Mouse (Mus musculus) embryonic stem cell, embryonic (primary cell): ENCODE data around the gene Cdk11b.

Experiments
- CTCF ChIA-PET, 4 experiments: fragments of 300-600 bp in 2 of 4; fragments of 350-600 bp in 2 of 4; sonication (Branson Sonifier 250); formaldehyde crosslinking; loops; one replicate each; lab custom pipeline; 2022; ENCODE audit warnings: inconsistent platforms in 2 of 4; lab: Charles Lee
- POLR2A ChIA-PET, 4 experiments: fragments of 300-600 bp in 2 of 4; fragments of 350-600 bp in 2 of 4; sonication (Branson Sonifier 250); formaldehyde crosslinking; loops; one replicate each; lab custom pipeline; 2022; ENCODE audit warnings: antibody characterized with exemption in 4 of 4, inconsistent platforms in 1 of 4; lab: Charles Lee

Cdk11b gene

GRCm38 (mm10) chr4:155599901-155600825, 24.5 kb upstream of the Cdk11b start:
- POLR2A ChIA-PET, result interaction anchor here in 3 of 4 experiments (0.6 to 2.5 kb wide), 22 partner anchors 9 to 224 kb away, joined by 3 to 20 read pairs (median 4); partner anchors contain the start of genes Cdk11b (in 1 of the 3), Mib2 (in 1 of the 3), Ssu72 (in 1 of the 3) and Tmem52 (in 1 of the 3)
- CTCF ChIA-PET, result no interaction called here

GRCm38 (mm10) chr4:155601091-155601996, 23.3 kb upstream of the Cdk11b start, which contains the start of gene Slc35e2:
Gene Slc35e2 (plus strand): TSS chr4:155601416.
- ChIA-PET CTCF (interaction anchor here in 3 of 4 experiments (0.6 to 1.3 kb wide), 3 partner anchors 120 to 583 kb away, joined by 3 to 5 read pairs (median 3); no protein-coding TSS in a partner anchor), POLR2A (interaction anchor here (0.5 to 1.8 kb wide), 53 partner anchors 8 to 665 kb away, joined by 3 to 10 read pairs (median 4); partner anchors contain the start of genes Mib2 (in 2 of the 4), Cdk11b (in 1 of the 4), Gm10563 (in 1 of the 4) and Ssu72 (in 1 of the 4))

GRCm38 (mm10) chr4:155601997-155602456, 22.6 kb upstream of the Cdk11b start:
- ChIA-PET POLR2A (interaction anchor here (0.5 to 1.8 kb wide), 38 partner anchors 10 to 666 kb away, joined by 3 to 10 read pairs (median 4); partner anchors contain the start of genes Mib2 (in 2 of the 4), Cdk11b (in 1 of the 4) and Gm10563 (in 1 of the 4)), CTCF (interaction anchor here in 3 of 4 experiments (0.6 to 1.3 kb wide), 3 partner anchors 120 to 582 kb away, joined by 3 to 5 read pairs (median 3); no protein-coding TSS in a partner anchor)

GRCm38 (mm10) chr4:155602753-155603152, 21.9 kb upstream of the Cdk11b start:
- CTCF ChIA-PET, result no interaction called here
- POLR2A ChIA-PET, result no interaction called here

GRCm38 (mm10) chr4:155603801-155604200, 20.9 kb upstream of the Cdk11b start:
- ChIA-PET POLR2A (interaction anchor here in 3 of 4 experiments (0.6 to 2.2 kb wide), 15 partner anchors 9 to 152 kb away, joined by 3 to 9 read pairs (median 3); partner anchors contain the start of genes Cdk11b (in 1 of the 3) and Mmp23 (in 1 of the 3)), CTCF (no interaction called here)

- ChIA-PET CTCF (no interaction called here), POLR2A (interaction anchor here in 1 of 4 experiments (0.6 to 2.2 kb wide), 11 partner anchors 12 to 115 kb away, joined by 3 to 9 read pairs (median 3); partner anchors contain the start of genes Mib2 and Mmp23)
Measured at GRCm38 (mm10) chr4:155605132-155605531, 19.5 kb upstream of the Cdk11b start.

GRCm38 (mm10) chr4:155606825-155607224, 17.8 kb upstream of the Cdk11b start:
- CTCF ChIA-PET, result interaction anchor here in 3 of 4 experiments (0.6 to 0.7 kb wide), 3 partner anchors 8 to 29 kb away, joined by 3 to 5 read pairs (median 4); no protein-coding TSS in a partner anchor
- POLR2A ChIA-PET, result interaction anchor here in 2 of 4 experiments (0.6 to 1.7 kb wide), 6 partner anchors 8 to 102 kb away, joined by 3 to 4 read pairs (median 3); partner anchors contain the start of gene Cdk11b (in 1 of the 2)

- POLR2A ChIA-PET, result interaction anchor here in 2 of 4 experiments (0.8 to 1.9 kb wide), 5 partner anchors 10 to 57 kb away, joined by 3 to 5 read pairs (median 4); partner anchors contain the start of genes Cdk11b (in 1 of the 2) and Mib2 (in 1 of the 2)
- CTCF ChIA-PET, result interaction anchor here in 1 of 4 experiments (0.7 kb wide), 1 partner anchor 130 kb away, joined by 3 read pairs; no protein-coding TSS in a partner anchor
Measured at GRCm38 (mm10) chr4:155611860-155612259, 12.8 kb upstream of the Cdk11b start.

- POLR2A ChIA-PET, result interaction anchor here in 2 of 4 experiments (1.0 to 1.9 kb wide), 6 partner anchors 11 to 117 kb away, joined by 3 to 5 read pairs (median 4); partner anchors contain the start of gene Cdk11b (in 1 of the 2)
Measured at GRCm38 (mm10) chr4:155613264-155613663, 11.4 kb upstream of the Cdk11b start.

GRCm38 (mm10) chr4:155618321-155618720, 6.3 kb upstream of the Cdk11b start:
- CTCF ChIA-PET, result no interaction called here
- POLR2A ChIA-PET, result no interaction called here

More at GRCm38 (mm10) chr4:155613264-155613663, 11.4 kb upstream of the Cdk11b start:
- CTCF ChIA-PET, result no interaction called here

- CTCF ChIA-PET, result interaction anchor here in 2 of 4 experiments (0.7 kb wide), 2 partner anchors 462 to 1605 kb away, joined by 4 to 8 read pairs; no protein-coding TSS in a partner anchor
- POLR2A ChIA-PET, result interaction anchor here in 3 of 4 experiments (0.6 to 1.7 kb wide), 9 partner anchors 17 to 143 kb away, joined by 3 to 9 read pairs (median 5); partner anchors contain the start of genes Mib2 (in 1 of the 3) and Ssu72 (in 1 of the 3)
Measured at GRCm38 (mm10) chr4:155630267-155630666, 5.6 kb downstream of the Cdk11b start.

GRCm38 (mm10) chr4:155635766-155636499, 11.3 kb downstream of the Cdk11b start:
- ChIA-PET POLR2A (no interaction called here), CTCF (no interaction called here)

GRCm38 (mm10) chr4:155643531-155643930, 18.9 kb downstream of the Cdk11b start:
- CTCF ChIA-PET, result interaction anchor here (0.6 to 1.8 kb wide), 8 partner anchors 9 to 57 kb away, joined by 3 to 6 read pairs (median 3); partner anchors contain the start of gene Mib2 (in 1 of the 4)
- POLR2A ChIA-PET, result interaction anchor here (0.6 to 1.8 kb wide), 13 partner anchors 10 to 104 kb away, joined by 3 to 5 read pairs (median 3); partner anchors contain the start of genes Mib2 (in 1 of the 4) and Ssu72 (in 1 of the 4)

- CTCF ChIA-PET, result interaction anchor here in 3 of 4 experiments (0.8 to 1.5 kb wide), 4 partner anchors 24 to 164 kb away, joined by 3 to 4 read pairs (median 4); no protein-coding TSS in a partner anchor
Measured at GRCm38 (mm10) chr4:155645308-155645707, 20.7 kb downstream of the Cdk11b start, which contains the start of gene Gm10563. Gene Gm10563 (minus strand): TSS chr4:155645408.

GRCm38 (mm10) chr4:155645721-155646120, 21.1 kb downstream of the Cdk11b start:
- CTCF ChIA-PET, result interaction anchor here in 2 of 4 experiments (0.8 to 1.5 kb wide), 2 partner anchors 54 to 164 kb away, joined by 3 to 4 read pairs; no protein-coding TSS in a partner anchor
- POLR2A ChIA-PET, result interaction anchor here in 3 of 4 experiments (0.7 to 2.2 kb wide), 9 partner anchors 10 to 85 kb away, joined by 3 to 8 read pairs (median 3); partner anchors contain the start of genes Cdk11b (in 1 of the 3) and Mib2 (in 1 of the 3)

More at GRCm38 (mm10) chr4:155645308-155645707, 20.7 kb downstream of the Cdk11b start, which contains the start of gene Gm10563:
- POLR2A ChIA-PET, result interaction anchor here in 3 of 4 experiments (0.7 to 2.2 kb wide), 13 partner anchors 9 to 116 kb away, joined by 3 to 8 read pairs (median 3); partner anchors contain the start of genes Atad3a (in 1 of the 3), Cdk11b (in 1 of the 3), Mib2 (in 1 of the 3) and Ssu72 (in 1 of the 3)
